Mouse (Mus musculus): ENCODE data around the gene Lysmd4. TPM values are rescaled to one million over a fixed set of nuclear protein-coding genes. Genes with fewer than 3 reads are reported as not detected.

The Lysmd4 gene
- polyA plus RNA-seq, 1 experiment from 2014 or later: 12.7 TPM

DNA sequence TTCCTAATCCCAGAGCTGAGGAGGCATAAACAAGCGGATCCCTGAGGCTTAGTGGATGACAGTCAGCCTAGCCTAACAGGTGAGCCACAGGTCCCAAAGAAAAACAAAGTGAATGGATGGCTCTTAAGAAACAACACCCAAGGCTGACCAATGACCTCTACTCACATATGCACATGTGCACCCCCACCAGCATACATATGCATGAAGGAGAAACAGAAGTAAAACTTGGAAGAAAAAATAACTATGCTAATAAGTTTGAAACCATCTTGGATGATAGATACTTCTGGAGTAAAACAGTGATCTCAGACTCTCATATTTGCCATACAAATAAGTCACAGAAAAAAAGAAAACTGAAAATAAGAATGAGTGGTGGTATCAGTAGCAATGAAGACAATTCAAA lies 122.1 kb downstream of the Lysmd4 start:
- no peak overlapping the region for H3K4me3 ChIP-seq (ENCODE audit: low read length)
- 93% methylated on average over 1 of the region's 1 CpGs for WGBS
- no peak overlapping the region for H3K9ac ChIP-seq (ENCODE audit: low read depth, low read length)
- H3K4me1 ChIP-seq (ENCODE audit: control insufficient read depth, insufficient read depth, low read length): no peaks in the 10 kb centered on the region
- H3K9me3 ChIP-seq (ENCODE audit: control insufficient read depth, low read length): no peaks in the 10 kb centered on the region
- H3K27me3 ChIP-seq (ENCODE audit: control insufficient read depth, insufficient read depth, low read length): no peaks in the 10 kb centered on the region
- no peak for ATAC-seq (ENCODE audit: low FRiP score, low TSS enrichment)
- no peak overlapping the region for H3K27ac ChIP-seq (ENCODE audit: low read depth, low read length)
- no peak overlapping the region for H3K4me2 ChIP-seq (replicated peaks; ENCODE audit: low read depth, low read length)
- H3K36me3 ChIP-seq (ENCODE audit: control insufficient read depth, insufficient read depth, low read length): no peaks in the 10 kb centered on the region

DNA sequence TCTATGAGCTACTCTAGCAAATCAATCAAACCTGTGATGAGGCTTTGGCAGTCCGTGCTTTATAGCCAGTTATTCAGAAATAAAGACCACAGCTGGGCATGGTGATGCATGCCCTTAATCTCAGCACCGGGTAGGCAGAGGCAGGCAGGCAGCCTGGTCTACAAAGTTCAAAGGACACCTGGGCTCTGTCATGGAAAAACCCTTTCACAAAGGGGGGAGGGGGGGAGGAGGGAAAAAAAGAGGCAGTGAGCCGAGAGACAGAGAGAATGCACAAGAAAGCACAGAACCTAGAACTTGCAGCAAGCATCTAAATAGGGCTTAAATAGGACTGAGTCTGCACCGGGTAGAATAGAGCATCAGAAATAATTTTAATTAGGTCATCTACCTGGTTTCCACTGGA lies 130.6 kb downstream of the Lysmd4 start:
- WGBS: 79% methylated on average over 4 of the region's 4 CpGs
- Histone ChIP-seq H3K4me1 (ENCODE audit: control insufficient read depth, insufficient read depth, low read length) (no peaks in the 10 kb centered on the region), H3K27ac (ENCODE audit: low read depth, low read length) (no peak overlapping the region), H3K27me3 (ENCODE audit: control insufficient read depth, insufficient read depth, low read length) (no peaks in the 10 kb centered on the region), H3K4me3 (ENCODE audit: low read length) (no peak overlapping the region), H3K36me3 (ENCODE audit: control insufficient read depth, insufficient read depth, low read length) (no peaks in the 10 kb centered on the region), H3K9ac (ENCODE audit: low read depth, low read length) (no peak overlapping the region), H3K4me2 (replicated peaks; ENCODE audit: low read depth, low read length) (no peak overlapping the region), H3K9me3 (ENCODE audit: control insufficient read depth, low read length) (peaks cover 5% of the 10 kb centered on the region; the same call in 1 of the 2 replicates)
- no peak for ATAC-seq (ENCODE audit: low FRiP score, low TSS enrichment)

DNA sequence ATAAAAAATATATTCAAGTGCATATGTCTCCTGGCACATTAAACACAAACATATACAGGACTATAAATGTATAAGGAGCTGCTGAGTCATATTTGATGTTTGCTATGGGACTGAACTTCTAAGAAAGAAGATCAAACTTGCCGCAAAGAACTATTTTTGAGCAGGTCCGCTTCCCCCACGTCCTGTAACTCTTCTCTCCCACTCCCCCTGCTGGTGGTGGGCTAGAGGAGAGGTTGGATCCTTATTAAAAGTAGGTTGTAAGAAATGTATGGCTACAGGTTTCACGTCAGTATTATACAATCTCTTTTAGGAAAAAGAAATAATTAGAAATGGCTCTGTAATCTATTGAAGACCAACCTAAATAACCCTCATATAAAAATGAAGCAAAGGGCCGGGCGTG lies 131.3 kb downstream of the Lysmd4 start:
- WGBS: 93% methylated on average over 6 of the region's 6 CpGs

DNA sequence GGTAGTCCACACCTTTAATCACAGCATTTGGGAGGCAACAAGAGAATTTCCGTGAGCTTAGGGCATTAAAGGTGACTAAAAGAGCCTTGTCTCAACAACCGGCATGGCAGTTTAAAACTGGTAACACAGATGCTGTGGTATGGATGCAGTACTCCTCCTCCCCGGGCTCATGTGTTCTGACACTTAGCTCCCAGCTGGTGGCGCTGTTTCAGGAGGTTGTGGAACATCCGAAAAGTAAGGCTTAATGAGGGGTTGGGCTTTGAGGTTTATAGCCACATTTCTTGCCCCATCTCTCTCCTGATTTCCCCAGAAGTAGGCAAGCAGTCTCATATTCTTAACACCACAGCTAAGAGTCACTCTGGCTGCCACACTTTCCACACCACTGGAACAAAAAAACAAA lies 133.5 kb downstream of the Lysmd4 start:
- no peak overlapping the region for H3K4me3 ChIP-seq (ENCODE audit: low read length)
- ATAC-seq (ENCODE audit: low FRiP score, low TSS enrichment): no peak
- no peak overlapping the region for H3K9ac ChIP-seq (ENCODE audit: low read depth, low read length)
- no peaks in the 10 kb centered on the region for H3K27me3 ChIP-seq (ENCODE audit: control insufficient read depth, insufficient read depth, low read length)
- H3K4me1 ChIP-seq (ENCODE audit: control insufficient read depth, insufficient read depth, low read length): no peaks in the 10 kb centered on the region
- H3K27ac ChIP-seq (ENCODE audit: low read depth, low read length): no peak overlapping the region
- WGBS: 93% methylated on average over 5 of the region's 5 CpGs
- H3K4me2 ChIP-seq (replicated peaks; ENCODE audit: low read depth, low read length): no peak overlapping the region
- H3K36me3 ChIP-seq (ENCODE audit: control insufficient read depth, insufficient read depth, low read length): no peaks in the 10 kb centered on the region
- peaks cover 5% of the 10 kb centered on the region; the same call in 1 of the 2 replicates for H3K9me3 ChIP-seq (ENCODE audit: control insufficient read depth, low read length)

More for the DNA sequence above, 131.3 kb downstream of the Lysmd4 start:
- Histone ChIP-seq H3K4me2 (replicated peaks; ENCODE audit: low read depth, low read length) (no peak overlapping the region), H3K36me3 (ENCODE audit: control insufficient read depth, insufficient read depth, low read length) (no peaks in the 10 kb centered on the region), H3K9me3 (ENCODE audit: control insufficient read depth, low read length) (peaks cover 5% of the 10 kb centered on the region; the same call in 1 of the 2 replicates), H3K9ac (ENCODE audit: low read depth, low read length) (no peak overlapping the region), H3K27ac (ENCODE audit: low read depth, low read length) (no peak overlapping the region), H3K4me1 (ENCODE audit: control insufficient read depth, insufficient read depth, low read length) (no peaks in the 10 kb centered on the region), H3K27me3 (ENCODE audit: control insufficient read depth, insufficient read depth, low read length) (no peaks in the 10 kb centered on the region), H3K4me3 (ENCODE audit: low read length) (no peak overlapping the region)
- ATAC-seq (ENCODE audit: low FRiP score, low TSS enrichment): no peak

Other genes starting within 250 kb of the Lysmd4 start
- 22.6 and 45.6 TPM in 2 replicates for gene Mef2a, start 150.3 kb downstream of the Lysmd4 start, polyA plus RNA-seq (2014; fragmentation: Nextera tagmentation; extraction: Ambion mirVana)

Measured in kidney, embryonic 14.5 days (tissue).